Mouse (Mus musculus) heart, adult 2 months (tissue): ENCODE measurements around the gene Krt78. TPM values are rescaled to one million over a fixed set of nuclear protein-coding genes. Genes with fewer than 3 reads are reported as not detected.

Experiments used
- DNase-seq, 2 experiments: peaks; one replicate each; pipeline ENCODE4 v3.0.0; 2021
- H3K27ac ChIP-seq: fragments of 200-600 bp; 2 replicates; pipeline ENCODE4 v1.8.1; 2022
- H3K27me3 ChIP-seq: fragments of 200-500 bp; 2 replicates; pipeline ENCODE4 v1.6.1; 2012; ENCODE audit warnings: mild to moderate bottlenecking, low read length, inconsistent platforms, mixed read lengths; ENCODE audit not compliant: control insufficient read depth, insufficient read depth
- H3K36me3 ChIP-seq: fragments of 200-500 bp; 2 replicates; pipeline ENCODE4 v1.6.1; 2012; ENCODE audit warnings: low read length, inconsistent platforms; ENCODE audit not compliant: control insufficient read depth, insufficient read depth
- H3K4me1 ChIP-seq: fragments of 200-500 bp; 2 replicates; pipeline ENCODE4 v1.6.1; 2011; ENCODE audit warnings: low read length; ENCODE audit not compliant: control insufficient read depth, insufficient read depth
- H3K4me3 ChIP-seq: fragments of 200-600 bp; 2 replicates; pipeline ENCODE4 v1.8.1; 2022
- H3K79me2 ChIP-seq: fragments of 200-500 bp; replicated peaks from 2 replicates; pipeline ENCODE4 v1.6.1; 2012; ENCODE audit warnings: mild to moderate bottlenecking, inconsistent platforms, low read length, moderate library complexity, mixed read lengths; ENCODE audit not compliant: control insufficient read depth, insufficient read depth
- H3K9ac ChIP-seq: fragments of 200-500 bp; 2 replicates; pipeline ENCODE4 v1.6.1; 2012; ENCODE audit warnings: low read depth, mild to moderate bottlenecking, control low read depth, inconsistent platforms, low read length, mixed read lengths
- CTCF ChIP-seq: fragments of 200-600 bp; IDR thresholded peaks from 2 replicates; pipeline ENCODE4 v1.8.1; 2022; ENCODE audit warnings: antibody characterized with exemption, mild to moderate bottlenecking, moderate library complexity
- EP300 ChIP-seq: fragments of 200-500 bp; IDR thresholded peaks from 2 replicates; pipeline ENCODE4 v1.6.1; 2011; ENCODE audit warnings: low read depth, low read length, control low read depth; ENCODE audit not compliant: insufficient read depth
- POLR2A ChIP-seq: fragments of 200-500 bp; IDR thresholded peaks from 2 replicates; pipeline ENCODE4 v1.6.1; 2011; ENCODE audit warnings: mild to moderate bottlenecking, low read depth, low read length, control low read depth; ENCODE audit not compliant: insufficient read depth
- WGBS: fragments of 180-500 bp; shearing (Covaris S2); methylation state at CpG from one replicate; pipeline ENCODE4 v1.1.7; 2018; 5-methylcytosine and 5-hydroxymethylcytosine counted together
- intact Hi-C: fragments of 180-260 bp; cut with DNase I; formaldehyde crosslinking; loops from one replicate; pipeline ENCODE4 v1.15.1; 2025
- polyA plus RNA-seq: library from polyadenylated mRNA; depleted of rRNA; stranded (reverse); fragments of >200 nt; gene quantifications from 2 replicates; pipeline ENCODE4 v1.2.3, GENCODE M21; 2012
- total RNA-seq, 2 experiments: library from RNA; stranded (reverse); gene quantifications; 2 replicates each; pipeline ENCODE4 v1.2.3; 2021

Krt78 gene
- total and polyA plus RNA-seq, 3 experiments: 0.08 TPM; not detected in 2

DNA sequence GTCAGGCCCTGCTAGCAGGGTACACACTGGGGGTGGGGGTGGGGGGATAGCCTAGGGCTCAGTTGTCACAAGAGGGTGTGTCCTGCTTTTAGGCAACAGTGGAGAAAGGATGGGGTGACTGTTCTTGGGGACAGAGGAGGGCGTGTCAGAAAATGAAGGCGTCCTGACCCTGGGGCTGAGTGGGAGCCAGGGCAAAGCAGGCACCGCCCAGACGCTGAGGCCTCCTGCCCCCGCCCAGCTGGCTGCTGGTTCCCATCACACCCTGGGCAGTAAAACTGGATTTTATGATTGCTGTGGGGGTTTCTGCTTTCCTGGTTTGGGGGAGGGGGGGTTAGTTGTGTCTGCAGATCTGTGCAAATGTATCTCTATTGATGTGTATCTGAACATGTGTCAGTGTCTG lies 21.9 kb upstream of the Krt78 start:
- DNase-seq: peak; percentile 66 to 78
- H3K79me2 ChIP-seq: no peaks in the 10 kb centered on the region
- no peak overlapping the region for H3K9ac ChIP-seq
- intact Hi-C loops: no loop called here
- no peak overlapping the region for H3K4me3 ChIP-seq
- TF ChIP-seq EP300: no peak
- TF ChIP-seq POLR2A: no peak
- TF ChIP-seq CTCF: no peak
- WGBS: 55% methylated on average over 5 of the region's 5 CpGs
- no peaks in the 10 kb centered on the region; the same call in 1 of the 2 replicates for H3K36me3 ChIP-seq
- H3K4me1 ChIP-seq: peaks cover 16% of the 10 kb centered on the region
- H3K27ac ChIP-seq: peak overlapping the region; percentile 88
- no peaks in the 10 kb centered on the region for H3K27me3 ChIP-seq

DNA sequence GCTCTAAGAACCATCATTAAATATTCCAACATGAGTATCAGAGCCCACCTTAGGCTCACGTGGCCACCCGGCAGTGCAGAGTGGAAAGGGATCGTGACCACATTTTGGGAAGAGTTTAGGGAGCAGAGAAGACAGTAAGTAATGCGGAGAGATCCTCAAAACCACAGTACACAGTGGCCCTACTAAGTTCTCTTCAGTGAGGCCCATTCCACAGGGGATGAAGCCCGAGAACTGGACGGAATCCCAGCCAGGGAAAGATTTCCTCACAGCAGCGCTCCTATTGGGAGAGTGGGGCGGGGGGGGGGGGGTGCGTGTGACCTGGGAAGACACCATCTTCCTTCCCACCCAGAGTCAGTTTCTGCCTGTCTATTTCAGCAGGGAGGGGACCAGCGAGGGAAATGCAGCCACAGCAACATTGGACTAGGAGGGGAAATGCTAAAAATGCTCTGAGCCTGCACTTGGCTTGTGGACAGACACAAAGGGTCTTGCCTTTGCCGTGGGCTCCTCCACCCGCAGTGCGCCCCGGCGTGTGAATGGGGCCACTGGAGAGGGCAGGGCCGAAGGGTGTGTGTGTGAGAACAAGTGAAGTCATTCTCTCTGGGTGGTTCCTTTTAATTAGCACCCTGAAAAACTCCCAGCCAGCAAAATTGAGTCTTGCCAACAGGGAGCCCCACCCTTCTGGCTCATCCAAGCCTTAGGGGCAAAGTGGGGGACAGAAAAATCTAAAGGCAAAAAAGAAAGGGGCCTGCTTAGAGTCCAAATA lies 20.2 kb upstream of the Krt78 start:
- DNase-seq: peak; percentile 46
- Histone ChIP-seq H3K79me2 (no peaks in the 10 kb centered on the region), H3K36me3 (no peaks in the 10 kb centered on the region; the same call in 1 of the 2 replicates), H3K27ac (peak overlapping the region; percentile 24), H3K4me1 (peaks cover 16% of the 10 kb centered on the region), H3K9ac (no peak overlapping the region), H3K4me3 (no peak overlapping the region), H3K27me3 (no peaks in the 10 kb centered on the region)
- WGBS: 36% methylated on average over 16 of the region's 16 CpGs
- 0 out of 2 replicates have a peak, but pooled peaks have one; percentile 1 for TF ChIP-seq CTCF
- TF ChIP-seq POLR2A: no peak
- no peak for TF ChIP-seq EP300
- intact Hi-C loops: no loop called here

DNA sequence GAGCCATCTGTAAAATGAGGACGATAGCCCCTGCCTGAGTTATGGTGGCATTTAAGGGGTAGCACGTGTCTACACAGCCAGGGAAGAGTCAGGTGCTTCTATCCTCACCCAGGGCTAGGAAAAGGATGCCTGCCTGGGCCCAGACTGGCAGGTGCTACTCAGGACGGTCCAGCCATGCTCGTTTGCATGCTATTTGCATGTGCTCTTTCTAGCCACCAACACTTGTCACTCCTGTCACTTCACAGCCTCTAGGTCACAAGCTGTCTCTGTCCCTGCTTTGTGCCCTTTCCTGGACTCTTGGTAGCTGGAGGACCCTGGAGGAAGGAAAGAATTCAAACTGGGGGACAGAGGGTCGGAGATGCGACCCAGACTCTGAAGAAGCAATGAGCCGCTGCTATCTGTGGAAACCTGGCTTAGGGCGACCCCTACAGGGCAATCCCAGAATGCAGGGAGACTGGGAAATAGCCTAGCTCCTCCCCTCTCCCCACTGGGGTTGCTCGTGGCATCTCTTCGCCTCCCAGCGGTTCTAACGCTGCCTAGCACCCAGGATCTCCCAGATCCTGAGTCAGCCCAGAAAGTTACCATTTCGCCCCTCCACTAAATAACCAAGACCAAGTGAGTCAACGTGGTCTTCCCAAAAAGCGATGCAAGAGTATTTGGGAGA lies 19.5 kb upstream of the Krt78 start:
- H3K27me3 ChIP-seq: no peaks in the 10 kb centered on the region
- 15% methylated on average over 15 of the region's 15 CpGs for WGBS
- no peak overlapping the region for H3K4me3 ChIP-seq
- H3K79me2 ChIP-seq: no peaks in the 10 kb centered on the region
- peak; percentile 89 to 98 for DNase-seq
- TF ChIP-seq CTCF (peak; percentile 100; the same call in 1 of the 2 replicates), EP300 (peak; percentile 87), POLR2A (no peak)
- intact Hi-C loops: loop anchor here (1.0 to 2.0 kb wide), 4 partner anchors 11 to 635 kb away; no protein-coding TSS in a partner anchor
- H3K36me3 ChIP-seq: no peaks in the 10 kb centered on the region; the same call in 1 of the 2 replicates
- peaks cover 16% of the 10 kb centered on the region for H3K4me1 ChIP-seq
- no peak overlapping the region for H3K9ac ChIP-seq
- peak overlapping the region; percentile 24 for H3K27ac ChIP-seq

DNA sequence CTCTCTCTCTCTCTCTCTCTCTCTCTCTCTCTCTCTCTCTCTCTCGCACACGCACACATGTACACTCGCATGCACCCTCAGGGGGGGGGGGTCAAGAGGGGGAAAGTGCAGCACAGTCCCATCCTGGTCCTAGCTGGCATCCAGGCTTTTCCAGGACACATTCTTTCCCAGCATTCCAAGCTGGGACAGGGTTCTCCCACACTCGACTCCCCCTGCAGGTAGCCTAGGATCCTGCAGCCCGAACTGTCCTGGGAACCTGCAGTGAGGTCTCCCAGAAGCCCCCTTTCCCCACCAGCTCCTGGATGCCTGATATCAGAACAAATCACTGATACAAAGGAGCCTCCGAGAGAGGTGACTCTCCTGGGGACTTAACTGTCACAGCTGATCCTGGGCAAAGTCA lies 16.4 kb upstream of the Krt78 start:
- H3K79me2 ChIP-seq: no peaks in the 10 kb centered on the region
- no peak overlapping the region for H3K9ac ChIP-seq
- WGBS: 6% methylated on average over 3 of the region's 6 CpGs
- H3K4me3 ChIP-seq: no peak overlapping the region
- no peak overlapping the region for H3K27ac ChIP-seq
- TF ChIP-seq POLR2A (no peak), CTCF (peak; percentile 79)
- no peaks in the 10 kb centered on the region for H3K36me3 ChIP-seq
- no peaks in the 10 kb centered on the region for H3K27me3 ChIP-seq
- intact Hi-C loops: no loop called here
- peak in 1 of 2 experiments; percentile 47 for DNase-seq
- peaks cover 5% of the 10 kb centered on the region for H3K4me1 ChIP-seq

DNA sequence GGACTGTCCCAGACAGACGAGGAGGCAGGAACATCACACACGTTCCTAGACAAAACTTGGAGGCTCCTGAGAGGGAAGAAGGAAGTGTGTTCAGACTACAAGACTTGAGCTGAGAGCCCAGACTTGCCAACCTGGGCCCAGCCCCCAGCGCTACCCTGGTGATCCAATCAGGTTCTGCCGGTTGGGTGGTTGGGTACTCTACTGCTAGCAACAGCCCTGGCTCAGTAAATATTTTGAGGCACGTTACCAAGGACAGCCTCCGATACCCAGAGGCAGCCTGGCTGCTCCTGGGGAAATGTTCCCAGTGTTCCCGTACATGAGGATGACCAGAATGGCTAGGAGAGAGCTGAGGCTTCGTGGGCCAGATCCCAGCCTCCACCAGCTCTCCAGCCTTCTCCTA lies 12.7 kb upstream of the Krt78 start:
- Histone ChIP-seq H3K4me1 (no peaks in the 10 kb centered on the region), H3K27me3 (no peaks in the 10 kb centered on the region), H3K36me3 (no peaks in the 10 kb centered on the region), H3K4me3 (no peak overlapping the region), H3K9ac (no peak overlapping the region), H3K27ac (no peak overlapping the region; the same call in 1 of the 2 replicates), H3K79me2 (no peaks in the 10 kb centered on the region)
- peak; percentile 33 to 64 for DNase-seq
- intact Hi-C loops: no loop called here
- no peak for TF ChIP-seq POLR2A
- TF ChIP-seq EP300: no peak
- TF ChIP-seq CTCF: no peak
- 67% methylated on average over 8 of the region's 8 CpGs for WGBS

DNA sequence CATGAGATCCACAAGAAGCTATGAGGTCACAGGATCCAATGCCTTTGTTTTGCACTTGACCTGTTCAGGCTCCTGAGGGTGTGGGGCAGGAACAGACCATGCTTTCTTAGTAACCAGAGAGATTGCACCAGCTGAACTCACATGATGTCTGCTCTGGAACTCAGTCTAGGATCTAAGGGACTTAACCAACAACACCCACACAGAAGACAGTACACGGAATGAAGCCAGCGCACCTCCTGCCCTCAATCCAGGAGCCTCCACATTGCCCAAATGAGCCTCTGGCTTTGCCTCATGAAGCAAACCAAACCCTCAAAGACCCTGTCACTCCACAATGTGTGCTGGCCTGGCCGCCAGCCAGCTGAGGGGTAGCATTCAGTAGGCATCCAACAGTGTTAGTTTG lies 4.8 kb upstream of the Krt78 start:
- H3K27ac ChIP-seq: no peak overlapping the region
- no peaks in the 10 kb centered on the region for H3K4me1 ChIP-seq
- H3K27me3 ChIP-seq: no peaks in the 10 kb centered on the region
- H3K36me3 ChIP-seq: no peaks in the 10 kb centered on the region
- no peak for DNase-seq
- H3K79me2 ChIP-seq: no peaks in the 10 kb centered on the region
- H3K9ac ChIP-seq: no peak overlapping the region
- TF ChIP-seq POLR2A (no peak), CTCF (no peak), EP300 (no peak)
- H3K4me3 ChIP-seq: no peak overlapping the region
- intact Hi-C loops: no loop called here
- WGBS: 85% methylated on average over 3 of the region's 3 CpGs
